Mouse (Mus musculus) limb, embryonic 11.5 days (tissue): ENCODE measurements around the gene Pyy. TPM values are rescaled to one million over a fixed set of nuclear protein-coding genes. Genes with fewer than 3 reads are reported as not detected.

ENCODE experiments used
- ATAC-seq: fragments of 200-750 bp; cut with Nextera tagmentation; 2 replicates; pipeline ENCODE4 v1.8.0; 2017; ENCODE audit warnings: low read depth; ENCODE audit not compliant: insufficient number of reproducible peaks, low FRiP score, low TSS enrichment
- DNase-seq: peaks from one replicate; pipeline ENCODE4 v3.0.0-alpha.2; 2015; ENCODE audit warnings: low spot score
- H3K27ac ChIP-seq: fragments of 300-500 bp; sonication (generic); replicated peaks from 2 replicates; pipeline ENCODE4 v1.5.1; 2014; ENCODE audit warnings: low read depth, mild to moderate bottlenecking, low read length
- H3K27me3 ChIP-seq: fragments of 300-500 bp; sonication (generic); 2 replicates; pipeline ENCODE4 v1.6.1; 2014; ENCODE audit warnings: mild to moderate bottlenecking, low read length, mixed read lengths; ENCODE audit not compliant: control insufficient read depth, insufficient read depth
- H3K36me3 ChIP-seq: fragments of 300-500 bp; sonication (generic); 2 replicates; pipeline ENCODE4 v1.6.1; 2014; ENCODE audit warnings: mild to moderate bottlenecking, low read length, moderate library complexity, mixed read lengths; ENCODE audit not compliant: control insufficient read depth, insufficient read depth
- H3K4me1 ChIP-seq: fragments of 300-500 bp; sonication (generic); 2 replicates; pipeline ENCODE4 v1.6.1; 2014; ENCODE audit warnings: low read length, mixed read lengths; ENCODE audit not compliant: control insufficient read depth, insufficient read depth
- H3K4me2 ChIP-seq: fragments of 300-500 bp; sonication (generic); 2 replicates; pipeline ENCODE4 v1.6.1; 2014; ENCODE audit warnings: low read depth, mild to moderate bottlenecking, moderate library complexity; ENCODE audit not compliant: severe bottlenecking
- H3K4me3 ChIP-seq: fragments of 300-500 bp; sonication (generic); 2 replicates; pipeline ENCODE4 v1.5.1; 2014; ENCODE audit warnings: low read depth, low read length
- H3K9ac ChIP-seq: fragments of 300-500 bp; sonication (generic); 2 replicates; pipeline ENCODE4 v1.6.1; 2014; ENCODE audit warnings: mild to moderate bottlenecking, low read length
- H3K9me3 ChIP-seq: fragments of 300-500 bp; sonication (generic); 2 replicates; pipeline ENCODE4 v1.6.1; 2016; ENCODE audit warnings: low read length; ENCODE audit not compliant: control insufficient read depth
- WGBS: fragments of 180-500 bp; shearing (Covaris S2); extraction: QIAGEN DNeasy Blood & Tissue Kit; methylation state at CpG from one replicate; pipeline ENCODE4 v1.1.7; 2014; 5-methylcytosine and 5-hydroxymethylcytosine counted together
- polyA plus RNA-seq: library from polyadenylated mRNA; unstranded; fragments of >200 nt; fragmentation: Nextera tagmentation; extraction: Ambion mirVana; gene quantifications from 2 replicates; pipeline ENCODE4 v1.2.1, GENCODE M21; 2014

The Pyy gene
- polyA plus RNA-seq, 1 experiment from 2014 or later, result not detected

DNA sequence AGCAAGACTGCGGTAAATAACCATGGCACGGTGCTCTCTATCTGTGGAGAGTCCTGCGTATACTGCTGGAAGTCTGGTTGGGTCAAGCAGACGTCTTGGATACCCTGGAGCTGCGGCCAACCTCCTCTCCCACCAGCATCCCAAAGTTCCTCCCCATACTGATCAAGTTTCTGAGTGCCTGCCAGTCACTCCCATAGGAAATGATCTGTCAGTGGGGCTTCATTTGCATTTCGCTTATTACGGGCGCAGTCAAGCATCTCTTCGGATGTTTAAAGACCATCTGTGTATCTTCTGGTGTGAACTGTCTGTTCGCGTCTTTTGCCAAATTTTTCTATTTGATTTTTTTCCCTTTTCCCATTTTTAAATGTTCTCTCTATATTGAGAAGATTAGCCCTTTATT lies 38.0 kb downstream of the Pyy start:
- no peak overlapping the region for H3K4me3 ChIP-seq
- ATAC-seq, result no peak
- no peaks in the 10 kb centered on the region for H3K27me3 ChIP-seq
- no peak overlapping the region for H3K9ac ChIP-seq
- no peaks in the 10 kb centered on the region for H3K9me3 ChIP-seq
- no peak for DNase-seq
- no peak overlapping the region for H3K27ac ChIP-seq
- 48% methylated on average over 11 of the region's 11 CpGs for WGBS
- no peak overlapping the region for H3K4me2 ChIP-seq
- no peaks in the 10 kb centered on the region for H3K36me3 ChIP-seq
- 0 out of 2 replicates have a peak, but pooled peaks cover 3% of the 10 kb centered on the region for H3K4me1 ChIP-seq

- ATAC-seq (no peak), DNase-seq (no peak)
- H3K27me3 ChIP-seq, result no peaks in the 10 kb centered on the region
- H3K36me3 ChIP-seq, result no peaks in the 10 kb centered on the region
- 38% methylated on average over 2 of the region's 2 CpGs for WGBS
- H3K4me2 ChIP-seq, result no peak overlapping the region
- H3K9ac ChIP-seq, result no peak overlapping the region
- H3K4me1 ChIP-seq, result 0 out of 2 replicates have a peak, but pooled peaks cover 3% of the 10 kb centered on the region
- H3K9me3 ChIP-seq, result no peaks in the 10 kb centered on the region
- no peak overlapping the region for H3K4me3 ChIP-seq
- H3K27ac ChIP-seq, result no peak overlapping the region
Measured at GRCm38 (mm10) chr11:102068969-102069368, 38.7 kb downstream of the Pyy start.

DNA sequence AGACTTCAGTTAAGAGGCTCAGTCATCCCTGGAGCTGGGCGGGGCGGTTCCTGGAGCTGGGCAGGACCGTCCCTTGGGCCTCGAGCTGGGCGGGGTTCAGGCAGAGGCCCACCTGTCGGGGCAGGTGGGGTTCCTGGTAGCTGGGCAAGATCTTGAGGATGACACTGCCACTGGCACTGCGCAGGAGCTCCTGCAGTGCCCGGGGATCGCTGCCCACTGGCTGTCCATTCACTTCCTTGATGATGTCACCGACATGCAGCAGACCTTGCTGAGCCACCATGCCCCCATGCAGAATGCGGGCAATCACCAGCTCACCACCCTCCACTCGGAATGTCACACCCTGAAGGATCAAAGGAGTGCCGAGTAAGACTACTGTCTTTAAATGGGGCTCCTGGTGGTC lies 44.6 kb downstream of the Pyy start:
- no peak overlapping the region for H3K9ac ChIP-seq
- ATAC-seq, result no peak
- H3K4me3 ChIP-seq, result no peak overlapping the region
- WGBS, result 62% methylated on average over 13 of the region's 13 CpGs
- no peaks in the 10 kb centered on the region for H3K9me3 ChIP-seq
- no peaks in the 10 kb centered on the region for H3K27me3 ChIP-seq
- peaks cover 3% of the 10 kb centered on the region; the same call in 1 of the 2 replicates for H3K36me3 ChIP-seq
- no peak for DNase-seq
- H3K4me2 ChIP-seq, result no peak overlapping the region
- H3K4me1 ChIP-seq, result no peaks in the 10 kb centered on the region
- H3K27ac ChIP-seq, result no peak overlapping the region

GRCm38 (mm10) chr11:102061941-102062473 lies 45.6 kb downstream of the Pyy start:
- H3K4me1 ChIP-seq, result no peaks in the 10 kb centered on the region
- no peaks in the 10 kb centered on the region for H3K9me3 ChIP-seq
- no peak for DNase-seq
- ATAC-seq, result no peak
- no peak overlapping the region for H3K4me3 ChIP-seq
- no peak overlapping the region for H3K27ac ChIP-seq
- peak overlapping the region; percentile 84 for H3K4me2 ChIP-seq
- H3K27me3 ChIP-seq, result no peaks in the 10 kb centered on the region
- 19% methylated on average over 16 of the region's 16 CpGs for WGBS
- H3K9ac ChIP-seq, result 0 out of 2 replicates have a peak overlapping the region, but pooled peaks have one; percentile 19
- H3K36me3 ChIP-seq, result peaks cover 3% of the 10 kb centered on the region; the same call in 1 of the 2 replicates

DNA sequence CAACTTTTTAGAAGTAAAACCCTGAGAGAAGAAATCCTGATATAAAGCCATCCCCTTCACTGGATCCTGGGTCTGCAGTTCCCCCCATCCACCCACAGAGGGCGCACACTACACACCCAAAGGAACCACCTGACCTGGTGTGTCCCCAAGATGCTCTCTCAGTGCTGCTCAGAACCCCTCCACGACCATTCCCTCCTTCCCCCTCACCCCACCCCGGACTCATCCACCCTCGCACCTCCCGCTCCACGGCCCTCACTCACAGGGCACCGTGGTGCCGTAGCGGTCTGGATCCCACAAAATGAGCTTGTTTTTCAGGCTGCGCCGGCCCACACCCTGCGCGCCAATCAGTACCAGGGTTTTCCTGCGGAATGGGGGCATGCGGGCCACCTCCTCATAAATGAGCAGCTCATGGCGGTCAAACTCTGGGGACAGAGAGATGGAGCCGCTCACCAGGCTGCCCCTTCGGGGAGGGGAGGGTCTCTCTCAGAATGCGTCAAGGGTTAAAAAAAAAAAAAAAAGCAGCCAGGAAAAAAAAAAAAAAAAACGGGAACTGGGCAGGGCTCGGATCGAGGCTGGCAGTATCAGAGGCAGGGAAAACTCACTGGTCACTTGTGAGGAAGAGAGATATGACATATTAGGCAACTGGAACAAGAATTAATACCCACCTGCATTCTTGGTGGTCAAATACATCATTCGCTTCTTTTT lies 46.2 kb downstream of the Pyy start:
- Histone ChIP-seq H3K27ac (no peak overlapping the region), H3K4me3 (peak overlapping the region; percentile 33), H3K9me3 (no peaks in the 10 kb centered on the region), H3K4me2 (peak overlapping the region; percentile 84), H3K27me3 (no peaks in the 10 kb centered on the region), H3K9ac (0 out of 2 replicates have a peak overlapping the region, but pooled peaks have one; percentile 34), H3K36me3 (peaks cover 3% of the 10 kb centered on the region; the same call in 1 of the 2 replicates), H3K4me1 (no peaks in the 10 kb centered on the region)
- 2% methylated on average over 22 of the region's 23 CpGs for WGBS
- ATAC-seq (peak; percentile 69; the same call in 1 of the 2 replicates), DNase-seq (peak; percentile 88)

Other genes starting within 250 kb of the Pyy start
- 10.7 and 12.6 TPM in 2 replicates for gene Meox1, start 213.5 kb downstream of the Pyy start, polyA plus RNA-seq
- 0.41 and 0.43 TPM in 2 replicates for gene Sost, start 140.8 kb downstream of the Pyy start, polyA plus RNA-seq
- not detected in 2 replicates for gene Cfap97d1, start 123.6 kb downstream of the Pyy start, polyA plus RNA-seq
- 9.8 and 11.3 TPM in 2 replicates for gene Dusp3, start 120.8 kb downstream of the Pyy start, polyA plus RNA-seq
- 11.3 and 12.7 TPM in 2 replicates for gene Mpp3, start 79.4 kb downstream of the Pyy start, polyA plus RNA-seq
- 0.35 and 0.47 TPM in 2 replicates for gene Cd300lg, start 66.3 kb downstream of the Pyy start, polyA plus RNA-seq
- gene Mpp2, start 19.3 kb downstream of the Pyy start, polyA plus RNA-seq, result 9.1 and 10.7 TPM in 2 replicates
- not detected in 2 replicates for gene Ppy, start 6.5 kb downstream of the Pyy start, polyA plus RNA-seq
- 0.08 and 0.13 TPM in 2 replicates for gene Nags, start 37.7 kb upstream of the Pyy start, polyA plus RNA-seq
- gene Tmem101, start 48.6 kb upstream of the Pyy start, polyA plus RNA-seq, result 39.3 and 41.2 TPM in 2 replicates
- 74.5 and 88.5 TPM in 2 replicates for gene Lsm12, start 77.5 kb upstream of the Pyy start, polyA plus RNA-seq
- 39.8 and 41.9 TPM in 2 replicates for gene G6pc3, start 81.8 kb upstream of the Pyy start, polyA plus RNA-seq
- 21.3 and 24.0 TPM in 2 replicates for gene Hdac5, start 122.3 kb upstream of the Pyy start, polyA plus RNA-seq
- gene BC030867, start 141.1 kb upstream of the Pyy start, polyA plus RNA-seq, result 26.9 and 27.8 TPM in 2 replicates
- gene Asb16, start 160.9 kb upstream of the Pyy start, polyA plus RNA-seq, result 0.13 and 0.33 TPM in 2 replicates
- gene Tmub2, start 177.1 kb upstream of the Pyy start, polyA plus RNA-seq, result 46.7 and 51.5 TPM in 2 replicates
- 20.0 and 22.1 TPM in 2 replicates for gene Atxn7l3, start 188.8 kb upstream of the Pyy start, polyA plus RNA-seq
- 87.0 and 91.4 TPM in 2 replicates for gene Ubtf, start 211.9 kb upstream of the Pyy start, polyA plus RNA-seq